Mouse (Mus musculus): ENCODE measurements around the gene S100a2. TPM values are rescaled to one million over a fixed set of nuclear protein-coding genes. Genes with fewer than 3 reads are reported as not detected.

The S100a2 gene
- total and polyA plus RNA-seq, 3 experiments = not detected

- no peaks in the 10 kb centered on the region for H3K36me3 ChIP-seq (ENCODE audit: control insufficient read depth in 1 of 2, insufficient read depth in 2 of 2, low read length in 2 of 2)
- H3K4me1 ChIP-seq (ENCODE audit: control insufficient read depth in 1 of 2, insufficient read depth in 2 of 2, low read length in 2 of 2) = no peaks in the 10 kb centered on the region; a peak in 1 of 4 replicates
- no peaks in the 10 kb centered on the region for H3K79me2 ChIP-seq (ENCODE audit: control insufficient read depth, insufficient read depth, low read length, poor library complexity)
- peaks cover 28 to 42% of the 10 kb centered on the region in 2 experiments for H3K27me3 ChIP-seq (ENCODE audit: control insufficient read depth in 1 of 2, insufficient read depth in 2 of 2, low read length in 2 of 2)
- H3K9me3 ChIP-seq (replicated peaks; ENCODE audit: insufficient read depth, low read length) = no peaks in the 10 kb centered on the region
- no peak overlapping the region for H3K27ac ChIP-seq (ENCODE audit: control insufficient read depth, low read depth, low read length)
- TF ChIP-seq RCOR1 (IDR thresholded peaks at IDR 0.05; ENCODE audit: low read depth, low read length) (no peak), CHD2 (IDR thresholded peaks at IDR 0.05; ENCODE audit: low read length) (no peak), RAD21 (IDR thresholded peaks at IDR 0.05; ENCODE audit: low read depth, low read length) (no peak), GATA1 (IDR thresholded peaks at IDR 0.05; ENCODE audit: low read depth, low read length) (no peak), NELFE (IDR thresholded peaks at IDR 0.05; ENCODE audit: low read depth, low read length) (no peak), MYB (IDR thresholded peaks at IDR 0.05; ENCODE audit: low read depth, low read length) (no peak)
- no peak for DNase-seq (ENCODE audit: low read depth, low spot score)
- no peak overlapping the region for H3K4me3 ChIP-seq (ENCODE audit: control insufficient read depth in 1 of 2, insufficient read depth in 1 of 2, low read depth in 2 of 2, low read length in 2 of 2)
- H3K9ac ChIP-seq (ENCODE audit: control insufficient read depth, low read depth, low read length, poor library complexity, severe bottlenecking) = no peak overlapping the region
Observed at GRCm38 (mm10) chr3:90555954-90556353, 34.1 kb upstream of the S100a2 start.

DNA sequence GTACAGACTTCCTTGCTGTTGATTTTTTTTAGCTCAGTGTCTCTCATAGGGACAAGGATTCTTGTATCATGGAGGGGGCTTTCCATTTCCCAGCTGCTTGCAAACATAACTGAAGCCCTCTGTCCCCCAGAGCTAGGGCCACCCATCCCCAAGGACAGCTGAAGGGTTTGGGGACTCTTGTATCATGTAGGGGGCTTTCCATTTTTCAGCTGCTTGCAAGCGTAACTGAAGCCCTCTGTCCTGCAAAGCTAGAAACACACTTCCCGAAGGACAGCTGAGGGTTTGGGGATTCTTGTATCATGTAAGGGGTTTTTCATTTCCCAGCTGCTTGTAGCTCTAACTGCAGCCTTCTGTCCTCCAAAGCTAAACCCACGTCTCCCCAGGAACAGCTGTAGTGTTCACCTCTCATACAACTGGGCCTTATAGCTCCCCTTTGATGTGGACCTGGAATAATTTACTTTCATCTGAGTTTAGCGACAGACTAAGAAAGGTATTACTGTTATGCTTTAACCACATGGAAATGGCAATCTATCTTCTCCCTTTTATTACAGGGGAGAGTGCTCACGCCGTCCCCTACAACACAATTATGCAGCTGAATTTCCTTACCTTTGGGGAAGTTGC is 29.9 kb upstream of the S100a2 start, which contains the start of gene S100a3:
TSS of gene S100a3 (plus strand) at position 571 of the 621 bp plus-strand sequence.
- TF ChIP-seq MEF2A (IDR thresholded peaks at IDR 0.05; ENCODE audit: extremely low read depth, insufficient replicate concordance, low read depth, low read length, poor library complexity, severe bottlenecking) (no peak), RAD21 (IDR thresholded peaks at IDR 0.05; ENCODE audit: low read depth, low read length) (no peak)
- H3K79me2 ChIP-seq (ENCODE audit: control insufficient read depth, insufficient read depth, low read length, poor library complexity) = no peaks in the 10 kb centered on the region
- H3K27ac ChIP-seq (ENCODE audit: control insufficient read depth, low read depth, low read length) = no peak within 1 kb of the TSS
- no peak within 1 kb of the TSS for H3K9ac ChIP-seq (ENCODE audit: control insufficient read depth, low read depth, low read length, poor library complexity, severe bottlenecking)
- H3K27me3 ChIP-seq (ENCODE audit: control insufficient read depth in 1 of 2, insufficient read depth in 2 of 2, low read length in 2 of 2) = peaks cover 22 to 43% of the 10 kb centered on the region in 2 experiments
- no peak within 1 kb of the TSS for H3K4me3 ChIP-seq (ENCODE audit: control insufficient read depth in 1 of 2, insufficient read depth in 1 of 2, low read depth in 2 of 2, low read length in 2 of 2)
- H3K36me3 ChIP-seq (ENCODE audit: control insufficient read depth in 1 of 2, insufficient read depth in 2 of 2, low read length in 2 of 2) = no peaks in the 10 kb centered on the region
- no peaks in the 10 kb centered on the region for H3K9me3 ChIP-seq (replicated peaks; ENCODE audit: insufficient read depth, low read length)
- no peaks in the 10 kb centered on the region for H3K4me1 ChIP-seq (ENCODE audit: control insufficient read depth in 1 of 2, insufficient read depth in 2 of 2, low read length in 2 of 2)
- no peak for DNase-seq (ENCODE audit: low read depth, low spot score)

DNA sequence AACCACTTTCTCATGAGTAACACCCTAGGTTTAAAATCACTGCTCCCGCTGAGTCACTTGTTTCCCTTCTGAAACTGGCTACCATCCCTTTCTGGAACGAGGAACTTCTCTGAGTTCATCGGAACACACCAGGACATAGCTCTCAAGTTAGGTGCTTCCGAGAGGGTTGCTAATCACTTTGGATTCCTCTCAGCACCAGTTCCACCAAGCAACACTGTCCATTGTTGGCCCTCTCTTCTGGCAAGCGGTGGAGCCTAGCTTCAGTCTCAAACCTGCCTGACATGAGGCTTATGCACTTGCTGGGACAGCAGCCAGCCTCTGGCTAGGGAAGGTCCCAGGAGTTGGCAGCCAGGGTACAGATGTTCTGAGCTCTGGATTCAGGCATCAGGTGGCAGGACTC is 15.4 kb upstream of the S100a2 start:
- TF ChIP-seq BHLHE40 (IDR thresholded peaks at IDR 0.05; ENCODE audit: borderline replicate concordance, low read depth, low read length) (no peak), USF1 (IDR thresholded peaks at IDR 0.05; ENCODE audit: low read depth, low read length) (no peak)
- Histone ChIP-seq H3K4me1 (ENCODE audit: control insufficient read depth in 1 of 2, insufficient read depth in 2 of 2, low read length in 2 of 2) (no peaks in the 10 kb centered on the region), H3K79me2 (ENCODE audit: control insufficient read depth, insufficient read depth, low read length, poor library complexity) (no peaks in the 10 kb centered on the region), H3K27ac (ENCODE audit: control insufficient read depth, low read depth, low read length) (no peak overlapping the region), H3K36me3 (ENCODE audit: control insufficient read depth in 1 of 2, insufficient read depth in 2 of 2, low read length in 2 of 2) (no peaks in the 10 kb centered on the region), H3K9ac (ENCODE audit: control insufficient read depth, low read depth, low read length, poor library complexity, severe bottlenecking) (no peak overlapping the region), H3K4me3 (ENCODE audit: control insufficient read depth in 1 of 2, insufficient read depth in 1 of 2, low read depth in 2 of 2, low read length in 2 of 2) (no peak overlapping the region), H3K27me3 (ENCODE audit: control insufficient read depth in 1 of 2, insufficient read depth in 2 of 2, low read length in 2 of 2) (peaks cover 18 to 30% of the 10 kb centered on the region in 2 experiments), H3K9me3 (replicated peaks; ENCODE audit: insufficient read depth, low read length) (no peaks in the 10 kb centered on the region)
- no peak for DNase-seq (ENCODE audit: low read depth, low spot score)
